Mouse (Mus musculus) bone marrow, adult 2 months (tissue): ENCODE measurements around the gene Pak1ip1. TPM values are rescaled to one million over a fixed set of nuclear protein-coding genes. Genes with fewer than 3 reads are reported as not detected.

ENCODE experiments used
- H3K27ac ChIP-seq: fragments of 200-500 bp; 2 replicates; pipeline ENCODE4 v1.5.1; 2012; ENCODE audit warnings: low read depth, mild to moderate bottlenecking, control low read depth, inconsistent platforms, low read length; ENCODE audit not compliant: control insufficient read depth, poor library complexity, insufficient read depth
- H3K4me1 ChIP-seq: fragments of 200-500 bp; 2 replicates; pipeline ENCODE4 v1.6.1; 2011; ENCODE audit warnings: low read length; ENCODE audit not compliant: control insufficient read depth, insufficient read depth
- H3K4me3 ChIP-seq: fragments of 200-500 bp; replicated peaks from 2 replicates; pipeline ENCODE3; 2011; ENCODE audit warnings: mild to moderate bottlenecking, low read depth, low read length, control low read depth; ENCODE audit not compliant: control insufficient read depth
- CTCF ChIP-seq: fragments of 200-500 bp; IDR thresholded peaks from 2 replicates; pipeline ENCODE4 v1.5.1; 2011; ENCODE audit warnings: low read length, control low read depth; ENCODE audit not compliant: control insufficient read depth, insufficient read depth
- POLR2A ChIP-seq: fragments of 200-500 bp; IDR thresholded peaks from 2 replicates; pipeline ENCODE4 v1.6.1; 2011; ENCODE audit warnings: low read depth, mild to moderate bottlenecking, control low read depth, low read length, borderline replicate concordance; ENCODE audit not compliant: control insufficient read depth
- WGBS: fragments of 180-500 bp; shearing (Covaris S2); methylation state at CpG from one replicate; pipeline ENCODE4 v1.1.7; 2018; 5-methylcytosine and 5-hydroxymethylcytosine counted together
- polyA plus RNA-seq: library from polyadenylated mRNA; stranded (reverse); fragments of >200 nt; gene quantifications from 2 replicates; pipeline ENCODE4 v1.2.4, GENCODE M21; 2011; ENCODE audit warnings: low replicate concordance; ENCODE audit not compliant: missing spikeins, insufficient read depth, insufficient read length

Pak1ip1 gene
- polyA plus RNA-seq: 45.4 and 46.5 TPM in 2 replicates

DNA sequence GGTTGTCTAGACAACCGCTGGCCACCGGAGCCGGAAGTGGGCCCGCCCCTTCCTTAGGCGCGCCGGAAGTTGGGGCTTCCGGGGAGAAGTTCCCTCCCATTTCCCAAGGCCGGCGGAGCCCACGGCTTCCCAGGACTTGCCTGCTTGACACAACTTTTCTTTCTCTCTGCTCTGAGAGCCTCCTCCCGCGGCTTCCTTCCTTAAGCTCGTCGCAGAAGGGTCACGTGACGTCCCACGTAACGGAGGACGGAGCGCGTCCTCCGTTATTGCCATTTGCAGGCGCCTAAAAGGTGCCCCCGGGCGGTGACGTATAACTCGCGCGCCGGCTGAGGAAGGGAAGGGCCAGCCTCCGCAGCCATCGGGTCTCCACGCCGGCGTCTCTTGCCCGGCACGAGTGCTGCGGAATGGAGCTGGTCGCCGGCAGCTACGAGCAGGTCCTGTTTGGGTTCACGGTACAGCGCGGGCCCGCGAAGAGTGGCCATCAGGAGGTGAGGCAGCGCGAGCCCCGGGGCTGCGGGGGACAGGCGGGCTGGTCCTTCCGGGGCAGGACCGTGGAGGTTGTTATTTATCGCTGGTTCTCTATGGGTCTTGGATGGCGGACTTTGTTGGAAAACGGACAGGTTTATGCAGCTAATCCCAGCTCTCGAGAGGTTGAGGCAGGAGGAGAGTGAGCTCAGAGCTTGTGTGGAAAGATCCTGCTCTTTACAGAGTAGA, at the start of gene Pak1ip1:
TSS of gene Pak1ip1 (plus strand) at position 98 of the 714 bp plus-strand sequence.
- H3K4me1 ChIP-seq: peaks cover 2% of the 10 kb centered on the region
- TF ChIP-seq POLR2A: peak; percentile 61; the same call in 1 of the 2 replicates
- TF ChIP-seq CTCF: no peak
- under 1% methylated on average over 58 of the region's 58 CpGs for whole genome bisulfite sequencing
- H3K27ac ChIP-seq: peak within 1 kb of the TSS; percentile 99
- peak within 1 kb of the TSS; percentile 98 for H3K4me3 ChIP-seq

- 82% methylated on average over 10 of the region's 10 CpGs for WGBS
- TF ChIP-seq POLR2A (no peak), CTCF (no peak)
- H3K4me1 ChIP-seq: peaks cover 1% of the 10 kb centered on the region; the same call in 1 of the 2 replicates
- H3K4me3 ChIP-seq: no peak overlapping the region
- H3K27ac ChIP-seq: no peak overlapping the region
These were observed 49.3 kb upstream of the Pak1ip1 start for GRCm38 (mm10) chr13:40951386-40951976.

- peak overlapping the region; percentile 41 for H3K4me3 ChIP-seq
- TF ChIP-seq POLR2A (no peak), CTCF (no peak)
- peaks cover 1% of the 10 kb centered on the region; the same call in 1 of the 2 replicates for H3K4me1 ChIP-seq
- H3K27ac ChIP-seq: peak overlapping the region; percentile 61
- 37% methylated on average over 6 of the region's 6 CpGs for WGBS
These were observed 47.6 kb upstream of the Pak1ip1 start for GRCm38 (mm10) chr13:40953231-40953630.

- peaks cover 1% of the 10 kb centered on the region; the same call in 1 of the 2 replicates for H3K4me1 ChIP-seq
- 72% methylated on average over 7 of the region's 7 CpGs for WGBS
- H3K4me3 ChIP-seq: no peak overlapping the region
- TF ChIP-seq CTCF (no peak), POLR2A (no peak)
- no peak overlapping the region for H3K27ac ChIP-seq
These were observed 45.0 kb upstream of the Pak1ip1 start for GRCm38 (mm10) chr13:40955773-40956172.

GRCm38 (mm10) chr13:40967609-40968008, 33.2 kb upstream of the Pak1ip1 start:
- no peak for TF ChIP-seq POLR2A
- TF ChIP-seq CTCF: no peak
- Histone ChIP-seq H3K4me1 (no peaks in the 10 kb centered on the region; the same call in 1 of the 2 replicates), H3K27ac (no peak overlapping the region), H3K4me3 (no peak overlapping the region)
- WGBS: 76% methylated on average over 10 of the region's 10 CpGs

DNA sequence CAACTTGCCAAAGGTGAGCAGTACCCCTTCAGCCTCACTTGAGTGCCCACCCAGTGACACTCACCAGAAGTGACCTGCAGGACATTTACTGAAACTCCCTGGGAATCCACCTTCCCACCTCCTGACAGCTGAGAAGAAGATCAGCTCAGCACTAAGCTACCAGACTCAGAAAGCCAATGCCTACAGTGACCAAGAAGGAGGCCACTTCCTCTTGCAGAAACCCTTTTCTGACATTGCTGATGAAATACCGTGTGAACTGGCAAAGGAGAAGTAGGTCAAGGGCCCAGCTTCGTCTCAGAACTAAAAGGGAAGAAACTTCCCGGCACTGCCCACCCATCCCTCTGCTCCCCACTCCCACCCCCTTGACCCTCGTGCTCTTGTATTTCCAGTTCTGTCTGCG, 32.3 kb upstream of the Pak1ip1 start:
- peak overlapping the region; percentile 75 for H3K27ac ChIP-seq
- no peak for TF ChIP-seq CTCF
- TF ChIP-seq POLR2A: no peak

DNA sequence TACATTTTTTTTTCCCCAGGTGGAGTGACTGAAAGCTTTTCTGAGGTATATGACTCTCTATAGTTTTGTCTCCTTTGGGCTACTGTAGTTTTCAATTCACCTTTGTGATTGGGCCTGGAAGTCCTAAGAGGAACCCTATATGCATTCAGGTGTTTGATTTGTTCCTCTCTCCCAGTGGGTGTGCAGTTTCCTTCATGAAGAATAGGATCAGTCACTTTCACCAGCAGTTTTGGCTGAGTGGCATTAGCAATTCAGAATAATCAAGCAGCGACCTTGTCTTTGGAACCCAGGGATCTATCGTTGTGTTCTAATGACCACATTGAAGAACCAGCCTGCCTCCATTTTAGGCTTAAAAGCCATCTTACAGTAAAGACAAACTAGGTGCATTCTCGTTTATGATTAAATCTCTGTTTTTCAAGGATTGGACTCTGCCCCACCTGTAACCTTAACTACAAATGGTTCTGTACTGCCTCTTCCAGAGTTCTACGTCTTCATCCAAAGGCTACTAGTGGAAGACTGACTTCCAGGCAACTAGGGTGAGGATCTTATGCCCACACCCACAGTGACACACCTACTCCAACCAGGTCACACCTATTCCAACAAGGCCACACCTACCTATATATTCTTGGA, 30.9 kb upstream of the Pak1ip1 start:
- Histone ChIP-seq H3K4me3 (no peak overlapping the region), H3K27ac (no peak overlapping the region), H3K4me1 (no peaks in the 10 kb centered on the region; the same call in 1 of the 2 replicates)
- no peak for TF ChIP-seq CTCF
- TF ChIP-seq POLR2A: no peak
- WGBS: 72% methylated on average over 4 of the region's 4 CpGs

More for the DNA sequence above, 32.3 kb upstream of the Pak1ip1 start:
- WGBS: 6% methylated on average over 5 of the region's 5 CpGs
- H3K4me1 ChIP-seq: no peaks in the 10 kb centered on the region; the same call in 1 of the 2 replicates
- peak overlapping the region; percentile 50 for H3K4me3 ChIP-seq

GRCm38 (mm10) chr13:40971261-40971660, 29.6 kb upstream of the Pak1ip1 start:
- Histone ChIP-seq H3K27ac (no peak overlapping the region; the same call in 1 of the 2 replicates), H3K4me3 (no peak overlapping the region), H3K4me1 (no peaks in the 10 kb centered on the region; the same call in 1 of the 2 replicates)
- TF ChIP-seq POLR2A (no peak), CTCF (no peak)
- WGBS: 42% methylated on average over 5 of the region's 5 CpGs
